Mouse (Mus musculus): ENCODE results near the gene Ezh1.

Ezh1 gene

DNA sequence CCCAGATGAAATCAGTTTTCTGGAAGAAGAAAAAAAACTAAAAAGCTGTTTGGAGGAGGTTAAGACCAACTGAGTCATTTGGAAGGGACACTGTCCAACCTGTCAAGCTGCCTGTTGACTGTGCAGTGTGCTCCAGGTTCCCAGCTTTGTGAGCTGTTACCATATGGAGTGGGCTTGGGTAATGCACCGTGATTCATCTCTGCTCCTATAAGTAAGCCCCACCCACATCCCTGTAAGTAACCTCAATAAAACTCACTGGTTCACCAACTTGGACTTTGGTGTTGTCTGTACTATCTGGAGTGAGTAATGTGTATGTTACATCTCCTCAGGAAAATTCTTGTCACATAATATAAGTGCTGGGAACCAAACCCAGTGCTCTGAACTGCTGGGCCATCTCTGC lies 73.4 kb downstream of the Ezh1 start:
- DNase-seq (ENCODE audit: extremely low read depth, insufficient read length, low spot score): no peak

GRCm38 (mm10) chr11:101151063-101151462 lies 75.2 kb downstream of the Ezh1 start:
- no peak for DNase-seq (ENCODE audit: extremely low read depth, insufficient read length, low spot score)

- no peak for DNase-seq (ENCODE audit: extremely low read depth, insufficient read length, low spot score)
Measured at GRCm38 (mm10) chr11:101149178-101150105, 76.8 kb downstream of the Ezh1 start.

GRCm38 (mm10) chr11:101148751-101149150 lies 77.5 kb downstream of the Ezh1 start:
- no peak for DNase-seq (ENCODE audit: extremely low read depth, insufficient read length, low spot score)

GRCm38 (mm10) chr11:101146377-101146776 lies 79.9 kb downstream of the Ezh1 start:
- no peak for DNase-seq (ENCODE audit: extremely low read depth, insufficient read length, low spot score)

DNA sequence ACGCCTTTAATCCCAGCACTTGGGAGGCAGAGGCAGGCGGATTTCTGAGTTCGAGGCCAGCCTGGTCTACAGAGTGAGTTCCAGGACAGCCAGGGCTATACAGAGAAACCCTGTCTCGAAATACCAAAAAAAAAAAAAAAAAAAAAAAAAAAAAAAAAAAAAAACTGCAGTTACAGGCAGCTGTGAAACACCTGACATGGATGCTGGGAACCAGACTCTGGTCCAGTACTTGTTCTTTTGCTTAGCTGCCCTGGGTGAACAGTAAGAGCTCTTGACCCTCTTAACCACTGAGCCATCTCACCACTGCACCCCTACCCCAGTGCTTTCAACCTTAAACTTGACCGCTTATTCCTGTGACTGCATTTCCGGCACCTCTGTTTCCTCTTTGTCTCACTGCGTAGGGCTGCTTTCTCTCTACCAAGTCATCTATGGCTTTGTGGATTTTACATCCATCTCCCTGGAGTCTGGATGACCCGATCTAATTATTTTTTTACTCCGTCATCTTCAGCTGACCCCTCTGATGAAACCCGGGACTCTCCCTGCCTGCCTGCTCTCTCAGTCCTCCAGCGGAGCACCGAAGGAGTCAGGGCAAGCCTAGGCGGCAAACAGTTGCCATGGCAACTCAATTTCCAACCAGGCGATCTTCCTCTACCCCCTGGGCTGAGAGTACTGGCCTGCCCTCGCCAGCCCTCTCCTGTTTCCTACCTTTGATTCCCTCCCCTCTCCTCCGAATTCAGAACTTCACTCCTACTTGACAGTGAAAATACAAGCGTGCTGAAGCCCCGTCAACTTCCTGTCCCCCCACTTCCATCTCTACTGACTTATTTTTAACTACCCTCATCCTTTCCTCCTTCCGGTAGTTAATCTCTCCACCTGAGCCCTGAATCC lies 82.7 kb downstream of the Ezh1 start:
- DNase-seq (ENCODE audit: extremely low read depth, insufficient read length, low spot score): no peak

GRCm38 (mm10) chr11:101142215-101142967 lies 83.9 kb downstream of the Ezh1 start:
- no peak for DNase-seq (ENCODE audit: extremely low read depth, insufficient read length, low spot score)
